Mouse (Mus musculus): ENCODE data around the gene Ap5b1.
A peak's percentile ranks its signal among the peaks of the same experiment; 100 is the strongest.

The Ap5b1 gene

GRCm38 (mm10) chr19:5570353-5571246 lies 2.8 kb downstream of the Ap5b1 start:
- peaks cover 63% of the 10 kb centered on the region for H3K4me1 ChIP-seq (replicated peaks; ENCODE audit: low read depth, low read length)
- H3K9me3 ChIP-seq (ENCODE audit: low read length), result no peaks in the 10 kb centered on the region
- peaks cover 24% of the 10 kb centered on the region for H3K36me3 ChIP-seq (ENCODE audit: insufficient read depth, low read length)
- H3K27me3 ChIP-seq (ENCODE audit: insufficient read depth, low read length), result peaks cover 15% of the 10 kb centered on the region
- H3K4me3 ChIP-seq (replicated peaks; ENCODE audit: low read length), result peak overlapping the region; percentile 91
- TF ChIP-seq POU5F1 (IDR thresholded peaks at IDR 0.05; ENCODE audit: borderline replicate concordance, low read length) (no peak), NANOG (IDR thresholded peaks at IDR 0.05; ENCODE audit: borderline replicate concordance, low read length) (no peak), CTCF (conservative IDR thresholded peaks at IDR 0.05; ENCODE audit: low read length) (no peak)

GRCm38 (mm10) chr19:5571831-5572230 lies 4.0 kb downstream of the Ap5b1 start:
- H3K36me3 ChIP-seq (ENCODE audit: insufficient read depth, low read length), result peaks cover 24% of the 10 kb centered on the region
- H3K4me3 ChIP-seq (replicated peaks; ENCODE audit: low read length), result no peak overlapping the region
- H3K9me3 ChIP-seq (ENCODE audit: low read length), result no peaks in the 10 kb centered on the region
- H3K27me3 ChIP-seq (ENCODE audit: insufficient read depth, low read length), result peaks cover 2% of the 10 kb centered on the region
- TF ChIP-seq CTCF (conservative IDR thresholded peaks at IDR 0.05; ENCODE audit: low read length), result no peak
- TF ChIP-seq NANOG (IDR thresholded peaks at IDR 0.05; ENCODE audit: borderline replicate concordance, low read length), result no peak
- no peak for TF ChIP-seq POU5F1 (IDR thresholded peaks at IDR 0.05; ENCODE audit: borderline replicate concordance, low read length)
- H3K4me1 ChIP-seq (replicated peaks; ENCODE audit: low read depth, low read length), result peaks cover 53% of the 10 kb centered on the region

- Histone ChIP-seq H3K27me3 (ENCODE audit: insufficient read depth, low read length) (no peaks in the 10 kb centered on the region), H3K4me1 (replicated peaks; ENCODE audit: low read depth, low read length) (peaks cover 49% of the 10 kb centered on the region), H3K9me3 (ENCODE audit: low read length) (no peaks in the 10 kb centered on the region), H3K4me3 (replicated peaks; ENCODE audit: low read length) (no peak overlapping the region), H3K36me3 (ENCODE audit: insufficient read depth, low read length) (peaks cover 24% of the 10 kb centered on the region)
- TF ChIP-seq NANOG (IDR thresholded peaks at IDR 0.05; ENCODE audit: borderline replicate concordance, low read length) (no peak), CTCF (conservative IDR thresholded peaks at IDR 0.05; ENCODE audit: low read length) (no peak), POU5F1 (IDR thresholded peaks at IDR 0.05; ENCODE audit: borderline replicate concordance, low read length) (no peak)
Measured at GRCm38 (mm10) chr19:5572331-5573125, 4.7 kb downstream of the Ap5b1 start.

- Histone ChIP-seq H3K27me3 (ENCODE audit: insufficient read depth, low read length) (no peaks in the 10 kb centered on the region), H3K4me1 (replicated peaks; ENCODE audit: low read depth, low read length) (peaks cover 49% of the 10 kb centered on the region), H3K36me3 (ENCODE audit: insufficient read depth, low read length) (peaks cover 10% of the 10 kb centered on the region), H3K4me3 (replicated peaks; ENCODE audit: low read length) (no peak overlapping the region), H3K9me3 (ENCODE audit: low read length) (no peaks in the 10 kb centered on the region)
- TF ChIP-seq POU5F1 (IDR thresholded peaks at IDR 0.05; ENCODE audit: borderline replicate concordance, low read length) (no peak), CTCF (conservative IDR thresholded peaks at IDR 0.05; ENCODE audit: low read length) (no peak), NANOG (IDR thresholded peaks at IDR 0.05; ENCODE audit: borderline replicate concordance, low read length) (no peak)
Measured at GRCm38 (mm10) chr19:5575336-5575735, 7.5 kb downstream of the Ap5b1 start.

GRCm38 (mm10) chr19:5579971-5580370 lies 12.1 kb downstream of the Ap5b1 start:
- Histone ChIP-seq H3K27me3 (ENCODE audit: insufficient read depth, low read length) (no peaks in the 10 kb centered on the region), H3K36me3 (ENCODE audit: insufficient read depth, low read length) (no peaks in the 10 kb centered on the region), H3K9me3 (ENCODE audit: low read length) (peaks cover 11% of the 10 kb centered on the region), H3K4me1 (replicated peaks; ENCODE audit: low read depth, low read length) (peaks cover 55% of the 10 kb centered on the region), H3K4me3 (replicated peaks; ENCODE audit: low read length) (peak overlapping the region; percentile 51)
- TF ChIP-seq POU5F1 (IDR thresholded peaks at IDR 0.05; ENCODE audit: borderline replicate concordance, low read length) (no peak), NANOG (IDR thresholded peaks at IDR 0.05; ENCODE audit: borderline replicate concordance, low read length) (peak; percentile 9; the same call in 1 of the 2 replicates), CTCF (conservative IDR thresholded peaks at IDR 0.05; ENCODE audit: low read length) (no peak)

GRCm38 (mm10) chr19:5580776-5581175 lies 13.0 kb downstream of the Ap5b1 start:
- H3K36me3 ChIP-seq (ENCODE audit: insufficient read depth, low read length), result no peaks in the 10 kb centered on the region
- peaks cover 2% of the 10 kb centered on the region; the same call in 1 of the 2 replicates for H3K27me3 ChIP-seq (ENCODE audit: insufficient read depth, low read length)
- H3K4me1 ChIP-seq (replicated peaks; ENCODE audit: low read depth, low read length), result peaks cover 63% of the 10 kb centered on the region
- no peak overlapping the region for H3K4me3 ChIP-seq (replicated peaks; ENCODE audit: low read length)
- peaks cover 11% of the 10 kb centered on the region for H3K9me3 ChIP-seq (ENCODE audit: low read length)
- TF ChIP-seq NANOG (IDR thresholded peaks at IDR 0.05; ENCODE audit: borderline replicate concordance, low read length) (no peak), POU5F1 (IDR thresholded peaks at IDR 0.05; ENCODE audit: borderline replicate concordance, low read length) (no peak), CTCF (conservative IDR thresholded peaks at IDR 0.05; ENCODE audit: low read length) (no peak)

- Histone ChIP-seq H3K27me3 (ENCODE audit: insufficient read depth, low read length) (peaks cover 6% of the 10 kb centered on the region; the same call in 1 of the 2 replicates), H3K4me1 (replicated peaks; ENCODE audit: low read depth, low read length) (peaks cover 65% of the 10 kb centered on the region), H3K9me3 (ENCODE audit: low read length) (peaks cover 11% of the 10 kb centered on the region), H3K4me3 (replicated peaks; ENCODE audit: low read length) (no peak overlapping the region), H3K36me3 (ENCODE audit: insufficient read depth, low read length) (no peaks in the 10 kb centered on the region)
- TF ChIP-seq POU5F1 (IDR thresholded peaks at IDR 0.05; ENCODE audit: borderline replicate concordance, low read length) (no peak), CTCF (conservative IDR thresholded peaks at IDR 0.05; ENCODE audit: low read length) (no peak), NANOG (IDR thresholded peaks at IDR 0.05; ENCODE audit: borderline replicate concordance, low read length) (no peak)
Measured at GRCm38 (mm10) chr19:5581995-5582394, 14.2 kb downstream of the Ap5b1 start.

- peaks cover 15% of the 10 kb centered on the region; the same call in 1 of the 2 replicates for H3K4me1 ChIP-seq (replicated peaks; ENCODE audit: low read depth, low read length)
- peaks cover 3% of the 10 kb centered on the region; the same call in 1 of the 2 replicates for H3K9me3 ChIP-seq (ENCODE audit: low read length)
- H3K4me3 ChIP-seq (replicated peaks; ENCODE audit: low read length), result no peak overlapping the region
- no peaks in the 10 kb centered on the region for H3K36me3 ChIP-seq (ENCODE audit: insufficient read depth, low read length)
- TF ChIP-seq POU5F1 (IDR thresholded peaks at IDR 0.05; ENCODE audit: borderline replicate concordance, low read length) (no peak), CTCF (conservative IDR thresholded peaks at IDR 0.05; ENCODE audit: low read length) (no peak), NANOG (IDR thresholded peaks at IDR 0.05; ENCODE audit: borderline replicate concordance, low read length) (no peak)
- H3K27me3 ChIP-seq (ENCODE audit: insufficient read depth, low read length), result peaks cover 6% of the 10 kb centered on the region; the same call in 1 of the 2 replicates
Measured at GRCm38 (mm10) chr19:5589159-5589558, 21.3 kb downstream of the Ap5b1 start.
